Mouse (Mus musculus) adrenal gland, adult 18-20 months (tissue): ENCODE results near the gene Brf1. TPM values are rescaled to one million over a fixed set of nuclear protein-coding genes. Genes with fewer than 3 reads are reported as not detected.

ENCODE experiments used
- DNase-seq, 2 experiments: peaks; one replicate each; pipeline ENCODE4 v3.0.0; 2021 to 2022; ENCODE audit warnings: low spot score in 2 of 2
- microRNA-seq, 2 experiments: library from miRNA; unstranded; fragments of <30 nt; microRNA quantifications; one replicate each; pipeline ENCODE4 v1.2.0; 2021; ENCODE audit warnings: borderline number of aligned reads in 2 of 2
- total RNA-seq, 2 experiments: library from RNA; stranded (reverse); gene quantifications; 1 replicate in 1 of 2; 2 replicates in 1 of 2; pipeline ENCODE4 v1.2.3; 2021

Gene Brf1
- total RNA-seq, 2 experiments from 2014 or later, result 39.1 to 50.4 TPM

GRCm38 (mm10) chr12:112911701-112912100 lies 88.8 kb downstream of the Brf1 start:
- no peak for DNase-seq

Small RNA genes lying within 50 kb of the gene (microRNA-seq; reads per million reads assigned to microRNA genes)
- 0 to 0.61 reads per million in 2 experiments for gene Mir6941

Other genes starting within 250 kb of the Brf1 start
- gene Pld4, start 240.0 kb downstream of the Brf1 start, total RNA-seq, result 10 to 100 TPM; 11.2 to 18.1 TPM
- gene Ahnak2, start 198.0 kb downstream of the Brf1 start, total RNA-seq, result 1 to 10 TPM; 4.2 to 9.4 TPM
- gene Clba1, start 191.8 kb downstream of the Brf1 start, total RNA-seq, result 1 to 10 TPM; 6.3 to 6.8 TPM
- gene Cdca4, start 171.3 kb downstream of the Brf1 start, total RNA-seq, result 10 to 100 TPM; 13.9 to 14.3 TPM
- under 1 TPM; 0.54 to 0.66 TPM for gene Gpr132, start 132.5 kb downstream of the Brf1 start, total RNA-seq
- 1 to 10 TPM; 4.7 to 9.0 TPM for gene Jag2, start 70.9 kb downstream of the Brf1 start, total RNA-seq
- gene Nudt14, start 58.6 kb downstream of the Brf1 start, total RNA-seq, result 10 to 100 TPM; 30.5 to 31.9 TPM
- 10 to 100 TPM; 14.9 to 15.5 TPM for gene Btbd6, start 24.2 kb downstream of the Brf1 start, total RNA-seq
- gene Pacs2, start 13.8 kb upstream of the Brf1 start, total RNA-seq, result 10 to 100 TPM; 34.3 to 38.0 TPM
- gene Tex22, start 73.8 kb upstream of the Brf1 start, total RNA-seq, result under 1 TPM in 1 of 2 experiments, not detected in 1; 0.27 TPM
- gene Mta1, start 97.6 kb upstream of the Brf1 start, total RNA-seq, result 10 to 100 TPM; 61.6 to 89.6 TPM
- 10 to 100 TPM; 48.1 to 55.6 TPM for gene Crip2, start 139.5 kb upstream of the Brf1 start, total RNA-seq
- gene Crip1, start 145.6 kb upstream of the Brf1 start, total RNA-seq, result 100 to 1,000 TPM in 1 of 2 experiments, 10 to 100 TPM in 1; 52.9 to 106 TPM
- gene Tedc1, start 155.7 kb upstream of the Brf1 start, total RNA-seq, result under 1 TPM; 0.83 to 0.93 TPM
- 1 to 10 TPM; 5.4 to 7.2 TPM for gene Tmem121, start 185.2 kb upstream of the Brf1 start, total RNA-seq